Mouse (Mus musculus) megakaryocyte, embryonic 14.5 days (primary cell): ENCODE measurements around the gene Arx. TPM values are rescaled to one million over a fixed set of nuclear protein-coding genes. Genes with fewer than 3 reads are reported as not detected.

ENCODE experiments used
- H3K27me3 ChIP-seq: replicated peaks from 2 replicates; pipeline ENCODE3; 2012; ENCODE audit warnings: inconsistent platforms
- H3K36me3 ChIP-seq: replicated peaks from 2 replicates; pipeline ENCODE3; 2012; ENCODE audit warnings: low read length, inconsistent platforms, mixed read lengths
- H3K4me1 ChIP-seq: 2 replicates; pipeline ENCODE4 v1.6.1; 2012; ENCODE audit warnings: inconsistent platforms
- H3K4me3 ChIP-seq: replicated peaks from 2 replicates; pipeline ENCODE3; 2012; ENCODE audit warnings: moderate library complexity, mild to moderate bottlenecking, inconsistent platforms
- H3K9me3 ChIP-seq: 2 replicates; pipeline ENCODE4 v1.6.1; 2012; ENCODE audit warnings: inconsistent platforms
- FLI1 ChIP-seq: IDR thresholded peaks from 2 replicates; pipeline ENCODE4 v1.6.1; 2012; ENCODE audit warnings: low read length, inconsistent platforms, mixed read lengths
- GATA1 ChIP-seq: IDR thresholded peaks from 3 replicates; pipeline ENCODE4 v1.6.1; 2012; ENCODE audit warnings: mixed read lengths, low read length, inconsistent platforms, borderline replicate concordance
- polyA plus RNA-seq: library from polyadenylated mRNA; stranded (reverse); fragments of >175 nt; gene quantifications from 2 replicates; pipeline ENCODE4 v1.2.3, GENCODE M21; 2012; ENCODE audit warnings: low replicate concordance; ENCODE audit not compliant: insufficient read depth

Arx gene
- polyA plus RNA-seq, 1 experiment: 0.09 TPM

GRCm38 (mm10) chrX:93319979-93320378, 33.7 kb downstream of the Arx start:
- H3K4me1 ChIP-seq: peaks cover 6% of the 10 kb centered on the region; the same call in 1 of the 2 replicates
- H3K36me3 ChIP-seq: no peaks in the 10 kb centered on the region
- no peaks in the 10 kb centered on the region for H3K9me3 ChIP-seq
- no peak overlapping the region for H3K4me3 ChIP-seq
- no peak for TF ChIP-seq GATA1
- TF ChIP-seq FLI1: no peak
- no peaks in the 10 kb centered on the region for H3K27me3 ChIP-seq

GRCm38 (mm10) chrX:93321336-93321735, 35.1 kb downstream of the Arx start:
- H3K27me3 ChIP-seq: no peaks in the 10 kb centered on the region

More at GRCm38 (mm10) chrX:93321336-93321735, 35.1 kb downstream of the Arx start:
- no peak overlapping the region for H3K4me3 ChIP-seq
- no peak for TF ChIP-seq GATA1
- no peak for TF ChIP-seq FLI1
- no peaks in the 10 kb centered on the region for H3K36me3 ChIP-seq
- H3K4me1 ChIP-seq: peaks cover 6% of the 10 kb centered on the region; the same call in 1 of the 2 replicates
- H3K9me3 ChIP-seq: no peaks in the 10 kb centered on the region
